Mouse (Mus musculus): ENCODE data around the gene Srms. TPM values are rescaled to one million over a fixed set of nuclear protein-coding genes. Genes with fewer than 3 reads are reported as not detected.

The Srms gene
- polyA plus RNA-seq, 1 experiment from 2014 or later: 0.22 TPM

- H3K27me3 ChIP-seq (ENCODE audit: control insufficient read depth, insufficient read depth, low read length): no peaks in the 10 kb centered on the region
- no peak overlapping the region for H3K9ac ChIP-seq (ENCODE audit: low read depth, low read length)
- ATAC-seq (ENCODE audit: low FRiP score) (no peak), DNase-seq (ENCODE audit: low spot score) (no peak)
- WGBS: 73% methylated on average over 20 of the region's 20 CpGs
- H3K4me3 ChIP-seq (ENCODE audit: low read depth, low read length): no peak overlapping the region
- H3K9me3 ChIP-seq (ENCODE audit: control insufficient read depth, low read length): no peaks in the 10 kb centered on the region
- no peak overlapping the region for H3K27ac ChIP-seq (ENCODE audit: low read depth, low read length)
- no peak overlapping the region for H3K4me2 ChIP-seq (replicated peaks; ENCODE audit: low read depth, low read length)
- H3K36me3 ChIP-seq (ENCODE audit: control insufficient read depth, insufficient read depth, low read length): no peaks in the 10 kb centered on the region
- H3K4me1 ChIP-seq (replicated peaks; ENCODE audit: control insufficient read depth, insufficient read depth, low read length): no peaks in the 10 kb centered on the region
Observed at GRCm38 (mm10) chr2:181231171-181231570, 18.2 kb upstream of the Srms start.

- Histone ChIP-seq H3K27ac (ENCODE audit: low read depth, low read length) (no peak overlapping the region), H3K27me3 (ENCODE audit: control insufficient read depth, insufficient read depth, low read length) (no peaks in the 10 kb centered on the region), H3K4me3 (ENCODE audit: low read depth, low read length) (no peak overlapping the region), H3K9ac (ENCODE audit: low read depth, low read length) (no peak overlapping the region), H3K4me1 (replicated peaks; ENCODE audit: control insufficient read depth, insufficient read depth, low read length) (no peaks in the 10 kb centered on the region), H3K9me3 (ENCODE audit: control insufficient read depth, low read length) (no peaks in the 10 kb centered on the region), H3K36me3 (ENCODE audit: control insufficient read depth, insufficient read depth, low read length) (no peaks in the 10 kb centered on the region), H3K4me2 (replicated peaks; ENCODE audit: low read depth, low read length) (no peak overlapping the region)
- 80% methylated on average over 1 of the region's 1 CpGs for WGBS
- DNase-seq (ENCODE audit: low spot score) (no peak), ATAC-seq (ENCODE audit: low FRiP score) (no peak)
Observed at GRCm38 (mm10) chr2:181228335-181228734, 15.3 kb upstream of the Srms start.

GRCm38 (mm10) chr2:181227122-181227521 lies 14.1 kb upstream of the Srms start:
- WGBS: 89% methylated on average over 3 of the region's 3 CpGs
- no peak overlapping the region for H3K4me2 ChIP-seq (replicated peaks; ENCODE audit: low read depth, low read length)
- H3K9ac ChIP-seq (ENCODE audit: low read depth, low read length): no peak overlapping the region
- no peaks in the 10 kb centered on the region for H3K36me3 ChIP-seq (ENCODE audit: control insufficient read depth, insufficient read depth, low read length)
- no peak overlapping the region for H3K27ac ChIP-seq (ENCODE audit: low read depth, low read length)
- no peak for DNase-seq (ENCODE audit: low spot score)
- H3K4me3 ChIP-seq (ENCODE audit: low read depth, low read length): no peak overlapping the region
- no peaks in the 10 kb centered on the region for H3K4me1 ChIP-seq (replicated peaks; ENCODE audit: control insufficient read depth, insufficient read depth, low read length)
- no peaks in the 10 kb centered on the region for H3K9me3 ChIP-seq (ENCODE audit: control insufficient read depth, low read length)
- no peak for ATAC-seq (ENCODE audit: low FRiP score)
- H3K27me3 ChIP-seq (ENCODE audit: control insufficient read depth, insufficient read depth, low read length): no peaks in the 10 kb centered on the region

- WGBS: 90% methylated on average over 2 of the region's 2 CpGs
Observed at GRCm38 (mm10) chr2:181224994-181225393, 12.0 kb upstream of the Srms start.

GRCm38 (mm10) chr2:181220361-181220760 lies 7.4 kb upstream of the Srms start:
- no peak for ATAC-seq (ENCODE audit: low FRiP score)
- no peaks in the 10 kb centered on the region for H3K9me3 ChIP-seq (ENCODE audit: control insufficient read depth, low read length)
- peaks cover 3% of the 10 kb centered on the region for H3K4me1 ChIP-seq (replicated peaks; ENCODE audit: control insufficient read depth, insufficient read depth, low read length)
- WGBS: 27% methylated on average over 2 of the region's 2 CpGs
- no peak overlapping the region for H3K9ac ChIP-seq (ENCODE audit: low read depth, low read length)
- H3K36me3 ChIP-seq (ENCODE audit: control insufficient read depth, insufficient read depth, low read length): no peaks in the 10 kb centered on the region
- no peak overlapping the region for H3K27ac ChIP-seq (ENCODE audit: low read depth, low read length)
- no peak for DNase-seq (ENCODE audit: low spot score)
- no peak overlapping the region for H3K4me3 ChIP-seq (ENCODE audit: low read depth, low read length)
- peak overlapping the region; percentile 44; the same call in 1 of the 2 replicates for H3K4me2 ChIP-seq (replicated peaks; ENCODE audit: low read depth, low read length)
- peaks cover 2% of the 10 kb centered on the region; the same call in 1 of the 2 replicates for H3K27me3 ChIP-seq (ENCODE audit: control insufficient read depth, insufficient read depth, low read length)

More at GRCm38 (mm10) chr2:181224994-181225393, 12.0 kb upstream of the Srms start:
- H3K4me3 ChIP-seq (ENCODE audit: low read depth, low read length): no peak overlapping the region
- no peak for DNase-seq (ENCODE audit: low spot score)
- H3K4me2 ChIP-seq (replicated peaks; ENCODE audit: low read depth, low read length): no peak overlapping the region
- peaks cover under 1% of the 10 kb centered on the region; the same call in 1 of the 2 replicates for H3K4me1 ChIP-seq (replicated peaks; ENCODE audit: control insufficient read depth, insufficient read depth, low read length)
- no peak overlapping the region for H3K9ac ChIP-seq (ENCODE audit: low read depth, low read length)
- H3K27me3 ChIP-seq (ENCODE audit: control insufficient read depth, insufficient read depth, low read length): peaks cover 2% of the 10 kb centered on the region; the same call in 1 of the 2 replicates
- no peaks in the 10 kb centered on the region for H3K9me3 ChIP-seq (ENCODE audit: control insufficient read depth, low read length)
- no peaks in the 10 kb centered on the region for H3K36me3 ChIP-seq (ENCODE audit: control insufficient read depth, insufficient read depth, low read length)
- ATAC-seq (ENCODE audit: low FRiP score): no peak
- H3K27ac ChIP-seq (ENCODE audit: low read depth, low read length): no peak overlapping the region

GRCm38 (mm10) chr2:181219538-181220216 lies 6.7 kb upstream of the Srms start, which contains the start of gene Fndc11:
Gene Fndc11 (plus strand): TSS chr2:181220013.
- DNase-seq (ENCODE audit: low spot score) (peak; percentile 72), ATAC-seq (ENCODE audit: low FRiP score) (peak; percentile 47; the same call in 1 of the 2 replicates)
- Histone ChIP-seq H3K27ac (ENCODE audit: low read depth, low read length) (no peak within 1 kb of the TSS), H3K4me1 (replicated peaks; ENCODE audit: control insufficient read depth, insufficient read depth, low read length) (peaks cover 3% of the 10 kb centered on the region), H3K9ac (ENCODE audit: low read depth, low read length) (no peak within 1 kb of the TSS), H3K27me3 (ENCODE audit: control insufficient read depth, insufficient read depth, low read length) (peaks cover 2% of the 10 kb centered on the region), H3K9me3 (ENCODE audit: control insufficient read depth, low read length) (no peaks in the 10 kb centered on the region), H3K36me3 (ENCODE audit: control insufficient read depth, insufficient read depth, low read length) (no peaks in the 10 kb centered on the region), H3K4me3 (ENCODE audit: low read depth, low read length) (peak within 1 kb of the TSS; percentile 20), H3K4me2 (replicated peaks; ENCODE audit: low read depth, low read length) (peak within 1 kb of the TSS; percentile 44)
- WGBS: 5% methylated on average over 25 of the region's 25 CpGs

GRCm38 (mm10) chr2:181218881-181219485 lies 6.0 kb upstream of the Srms start:
- peaks cover 3% of the 10 kb centered on the region for H3K4me1 ChIP-seq (replicated peaks; ENCODE audit: control insufficient read depth, insufficient read depth, low read length)
- H3K9me3 ChIP-seq (ENCODE audit: control insufficient read depth, low read length): no peaks in the 10 kb centered on the region
- H3K27me3 ChIP-seq (ENCODE audit: control insufficient read depth, insufficient read depth, low read length): peaks cover 5% of the 10 kb centered on the region
- WGBS: 69% methylated on average over 5 of the region's 5 CpGs
- H3K4me2 ChIP-seq (replicated peaks; ENCODE audit: low read depth, low read length): no peak overlapping the region
- H3K36me3 ChIP-seq (ENCODE audit: control insufficient read depth, insufficient read depth, low read length): no peaks in the 10 kb centered on the region
- DNase-seq (ENCODE audit: low spot score): no peak
- ATAC-seq (ENCODE audit: low FRiP score): no peak
- no peak overlapping the region for H3K9ac ChIP-seq (ENCODE audit: low read depth, low read length)
- no peak overlapping the region for H3K4me3 ChIP-seq (ENCODE audit: low read depth, low read length)
- no peak overlapping the region for H3K27ac ChIP-seq (ENCODE audit: low read depth, low read length)

GRCm38 (mm10) chr2:181216037-181216436 lies 3.1 kb upstream of the Srms start:
- no peak for ATAC-seq (ENCODE audit: low FRiP score)
- H3K27ac ChIP-seq (ENCODE audit: low read depth, low read length): no peak overlapping the region
- H3K9me3 ChIP-seq (ENCODE audit: control insufficient read depth, low read length): no peaks in the 10 kb centered on the region
- peaks cover 32% of the 10 kb centered on the region for H3K27me3 ChIP-seq (ENCODE audit: control insufficient read depth, insufficient read depth, low read length)
- H3K9ac ChIP-seq (ENCODE audit: low read depth, low read length): no peak overlapping the region
- H3K4me3 ChIP-seq (ENCODE audit: low read depth, low read length): no peak overlapping the region
- no peak for DNase-seq (ENCODE audit: low spot score)
- no peak overlapping the region for H3K4me2 ChIP-seq (replicated peaks; ENCODE audit: low read depth, low read length)
- peaks cover 15% of the 10 kb centered on the region for H3K4me1 ChIP-seq (replicated peaks; ENCODE audit: control insufficient read depth, insufficient read depth, low read length)
- WGBS: 90% methylated on average over 6 of the region's 6 CpGs
- H3K36me3 ChIP-seq (ENCODE audit: control insufficient read depth, insufficient read depth, low read length): no peaks in the 10 kb centered on the region

Data from hindbrain, embryonic 11.5 days (tissue).